Mouse (Mus musculus) kidney, postnatal 10 days (tissue): ENCODE measurements around the gene Psmg3.

Source experiments
- DNase-seq: peaks from one replicate; pipeline ENCODE4 v3.0.0; 2021; ENCODE audit warnings: mixed read lengths

Psmg3 gene

GRCm38 (mm10) chr5:139793338-139794089 lies 33.2 kb downstream of the Psmg3 start:
- peak; percentile 73 for DNase-seq

DNA sequence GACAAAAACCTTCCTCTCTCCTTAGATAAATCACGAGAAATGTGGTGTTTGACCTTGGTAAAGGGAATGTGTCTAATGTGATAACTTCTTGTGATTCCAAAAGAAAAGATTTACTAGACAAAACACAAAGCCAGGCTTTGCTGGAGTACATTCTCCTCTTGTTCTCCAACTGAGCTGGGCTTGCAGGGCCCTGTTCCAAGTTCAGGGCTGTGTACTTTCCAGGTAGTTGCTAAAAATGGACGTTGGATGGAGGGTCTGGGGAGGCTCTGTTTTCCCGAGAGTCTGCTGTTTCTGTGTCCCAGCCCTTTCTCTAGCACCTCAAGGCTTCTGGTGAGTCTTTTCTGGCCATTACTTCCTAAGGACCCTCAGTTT lies 33.7 kb downstream of the Psmg3 start:
- no peak for DNase-seq

- DNase-seq = no peak
Measured at GRCm38 (mm10) chr5:139792159-139792775, 34.4 kb downstream of the Psmg3 start.

- peak; percentile 99 for DNase-seq
Measured at GRCm38 (mm10) chr5:139791227-139792158, 35.2 kb downstream of the Psmg3 start, which contains the start of gene Mafk. TSS of gene Mafk (plus strand) at chr5:139791513.

- DNase-seq = no peak
Measured at GRCm38 (mm10) chr5:139789466-139789865, 37.2 kb downstream of the Psmg3 start.

DNA sequence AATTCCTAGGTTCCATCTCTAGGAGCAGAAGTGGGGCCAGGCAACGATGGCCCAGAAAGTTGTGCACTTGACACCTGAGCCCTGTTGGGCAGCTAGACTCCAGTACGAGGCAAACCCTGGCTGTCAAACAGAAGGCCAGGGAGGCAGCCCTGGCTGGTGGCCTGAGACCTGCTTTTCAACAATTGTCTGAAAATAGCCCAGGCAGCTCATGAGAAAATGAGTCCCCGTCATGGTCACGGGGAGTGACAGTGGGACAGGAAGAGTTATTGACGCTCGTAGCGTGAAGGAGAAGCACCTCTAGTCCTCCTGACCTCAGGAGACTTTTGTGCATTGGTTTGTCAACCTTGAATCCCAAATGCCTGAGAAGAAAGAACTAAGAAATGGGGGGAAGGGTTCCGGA lies 45.3 kb downstream of the Psmg3 start:
- DNase-seq = no peak

- no peak for DNase-seq
Measured at GRCm38 (mm10) chr5:139776966-139777365, 49.7 kb downstream of the Psmg3 start.

GRCm38 (mm10) chr5:139775216-139775926 lies 51.3 kb downstream of the Psmg3 start, which contains the start of gene Ints1:
TSS of gene Ints1 (minus strand) at chr5:139775674.
- DNase-seq = peak; percentile 99
